Mouse (Mus musculus) cerebral cortex, adult 2 months (tissue): ENCODE data around the gene Ckb.

Experiments
- WGBS: fragments of 180-500 bp; shearing (Covaris S2); methylation state at CpG from one replicate; pipeline ENCODE4 v1.1.7; 2018; 5-methylcytosine and 5-hydroxymethylcytosine counted together

Gene Ckb

GRCm38 (mm10) chr12:111672176-111672575 lies at the start of gene Ckb:
TSS of gene Ckb (minus strand) at chr12:111672338.
- under 1% methylated on average over 31 of the region's 31 CpGs for WGBS

DNA sequence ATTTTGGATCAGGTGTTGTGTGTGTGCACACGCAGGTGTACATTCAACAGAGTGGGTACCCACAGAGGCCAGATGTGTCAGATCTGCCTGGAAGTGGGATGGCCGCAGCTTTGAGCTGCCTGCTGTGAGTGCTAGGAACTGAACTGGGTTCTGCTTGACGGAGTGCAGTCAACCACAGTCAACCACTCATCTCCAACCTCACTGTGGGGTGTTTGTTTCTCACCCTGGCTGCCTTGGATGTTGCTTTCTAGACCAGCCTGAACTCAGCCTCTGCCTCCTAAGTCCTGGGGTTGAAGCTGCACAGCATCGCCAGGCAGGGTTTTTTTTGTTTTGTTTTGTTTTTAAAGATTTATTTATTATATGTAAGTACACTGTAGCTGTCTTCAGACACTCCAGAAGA lies 48.1 kb upstream of the Ckb start:
- 83% methylated on average over 4 of the region's 4 CpGs for WGBS

DNA sequence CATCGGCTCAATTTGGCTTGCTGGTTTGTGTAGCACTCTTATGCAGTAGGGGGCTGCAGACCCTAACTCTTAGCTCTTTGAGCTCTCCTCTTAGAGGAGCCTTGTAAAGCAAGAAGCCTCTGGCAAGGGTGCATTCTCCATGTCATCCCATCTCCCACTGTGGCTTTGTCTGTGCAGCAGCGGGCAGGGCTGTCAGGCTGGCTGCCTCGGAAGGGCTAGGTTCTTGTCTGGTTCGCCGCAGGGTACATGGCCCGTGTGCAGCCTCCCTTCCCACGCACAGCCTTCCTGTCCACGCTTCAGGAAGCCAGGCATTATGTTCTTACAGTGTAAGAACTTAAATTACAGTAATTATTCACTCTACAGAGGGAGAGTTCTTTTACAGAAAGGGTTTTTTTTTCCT lies 46.5 kb upstream of the Ckb start:
- WGBS, result 22% methylated on average over 8 of the region's 8 CpGs

DNA sequence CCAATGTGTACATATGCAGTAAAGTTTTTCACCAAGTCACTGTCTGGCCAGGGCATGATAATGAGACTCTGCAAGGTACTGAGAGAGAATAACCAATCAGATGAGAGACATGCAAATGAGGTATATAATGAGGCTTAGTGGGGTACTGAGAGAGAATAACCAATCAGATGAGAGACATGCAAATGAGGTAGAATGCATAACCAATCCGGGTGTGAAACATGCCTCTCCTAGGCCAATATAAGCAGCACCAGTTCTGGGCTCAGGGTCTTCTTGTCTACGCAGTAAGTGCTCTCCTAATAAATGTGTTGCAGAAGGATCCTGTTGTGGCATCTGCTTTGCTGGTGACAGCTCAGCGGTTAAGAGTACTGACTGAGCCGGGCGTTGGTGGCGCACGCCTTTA lies 44.4 kb upstream of the Ckb start:
- WGBS, result 95% methylated on average over 7 of the region's 7 CpGs

- 62% methylated on average over 6 of the region's 6 CpGs for WGBS
Measured at GRCm38 (mm10) chr12:111713880-111714279, 41.7 kb upstream of the Ckb start.

DNA sequence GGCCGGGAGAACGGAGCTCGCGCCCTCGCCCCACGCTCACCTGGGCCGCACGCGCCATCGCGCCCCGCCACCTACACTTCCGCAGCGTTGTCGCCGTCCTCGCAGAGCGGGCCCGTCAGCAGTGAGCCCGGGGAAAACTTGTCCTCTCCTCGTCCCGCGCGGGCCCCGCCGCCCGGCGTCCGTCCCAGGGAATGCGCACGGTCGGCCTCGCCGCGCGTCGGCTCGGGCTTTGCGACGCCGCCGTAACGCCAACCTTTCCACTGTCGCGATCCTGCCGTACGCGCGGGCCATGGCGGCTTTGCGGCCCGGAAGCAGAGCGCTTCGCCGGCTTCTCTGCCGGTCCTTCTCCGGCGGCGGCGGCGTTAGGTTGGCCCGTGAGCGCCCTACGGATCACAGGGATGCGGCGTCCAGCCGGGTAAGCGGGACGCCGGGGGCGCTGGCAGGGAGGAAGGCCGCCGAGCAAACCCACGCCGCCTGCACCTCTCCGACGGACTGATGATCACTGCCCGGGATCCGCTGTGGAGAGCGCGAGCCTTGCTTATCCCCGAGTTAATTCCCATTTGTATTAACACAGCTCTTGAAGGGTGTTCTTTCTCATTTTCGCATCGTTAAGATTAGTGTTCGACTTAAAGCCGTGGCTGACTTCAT lies 41.0 kb upstream of the Ckb start, which contains the start of the genes Bag5 and Apopt1:
Bag5 (minus strand) TSS at position 254 of the 648 bp plus-strand sequence.
Apopt1 (plus strand) TSS at position 258 of the 648 bp plus-strand sequence.
- WGBS, result under 1% methylated on average over 86 of the region's 86 CpGs

DNA sequence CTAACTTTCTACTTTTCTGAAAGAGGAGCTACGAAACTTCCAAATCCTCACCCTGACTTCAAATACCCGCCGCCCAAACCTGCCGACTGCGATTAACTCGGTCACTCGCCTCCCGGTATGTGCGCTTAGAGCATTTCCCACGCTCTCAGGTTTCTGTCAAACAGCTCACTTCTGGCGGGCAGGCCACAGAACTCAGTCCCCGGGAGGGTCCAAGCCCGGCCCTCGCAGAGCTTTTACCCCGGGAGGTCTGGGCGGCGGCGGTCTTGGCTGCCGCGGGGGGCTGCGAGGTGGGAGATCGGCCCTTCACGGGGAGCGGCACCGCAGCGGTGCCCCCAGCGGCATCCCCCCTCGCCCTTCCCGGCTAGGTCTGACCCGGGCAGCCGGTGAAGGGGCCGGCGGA lies 40.3 kb upstream of the Ckb start:
- 1% methylated on average over 33 of the region's 33 CpGs for WGBS

GRCm38 (mm10) chr12:111710091-111710490 lies 38.0 kb upstream of the Ckb start:
- 81% methylated on average over 10 of the region's 10 CpGs for WGBS

DNA sequence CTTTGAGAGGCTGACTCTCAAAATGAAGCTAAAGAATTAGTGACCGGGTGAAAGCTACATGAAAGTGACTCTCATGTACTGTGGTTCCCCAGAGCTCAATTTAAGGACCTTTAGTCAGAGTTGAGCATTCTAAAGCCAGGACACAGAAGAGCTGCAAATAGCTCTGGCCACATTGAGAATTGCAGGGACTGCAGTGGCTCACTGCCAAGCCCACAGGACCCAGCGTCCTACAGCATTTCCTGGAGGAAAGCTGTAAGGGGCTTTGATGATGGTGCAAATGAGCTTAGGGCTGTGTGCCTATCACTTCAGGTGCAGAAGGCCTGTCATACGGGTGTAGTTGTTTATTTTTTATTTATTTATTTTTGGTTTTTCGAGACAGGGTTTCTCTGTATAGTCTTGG lies 36.0 kb upstream of the Ckb start:
- WGBS, result 35% methylated on average over 4 of the region's 4 CpGs

DNA sequence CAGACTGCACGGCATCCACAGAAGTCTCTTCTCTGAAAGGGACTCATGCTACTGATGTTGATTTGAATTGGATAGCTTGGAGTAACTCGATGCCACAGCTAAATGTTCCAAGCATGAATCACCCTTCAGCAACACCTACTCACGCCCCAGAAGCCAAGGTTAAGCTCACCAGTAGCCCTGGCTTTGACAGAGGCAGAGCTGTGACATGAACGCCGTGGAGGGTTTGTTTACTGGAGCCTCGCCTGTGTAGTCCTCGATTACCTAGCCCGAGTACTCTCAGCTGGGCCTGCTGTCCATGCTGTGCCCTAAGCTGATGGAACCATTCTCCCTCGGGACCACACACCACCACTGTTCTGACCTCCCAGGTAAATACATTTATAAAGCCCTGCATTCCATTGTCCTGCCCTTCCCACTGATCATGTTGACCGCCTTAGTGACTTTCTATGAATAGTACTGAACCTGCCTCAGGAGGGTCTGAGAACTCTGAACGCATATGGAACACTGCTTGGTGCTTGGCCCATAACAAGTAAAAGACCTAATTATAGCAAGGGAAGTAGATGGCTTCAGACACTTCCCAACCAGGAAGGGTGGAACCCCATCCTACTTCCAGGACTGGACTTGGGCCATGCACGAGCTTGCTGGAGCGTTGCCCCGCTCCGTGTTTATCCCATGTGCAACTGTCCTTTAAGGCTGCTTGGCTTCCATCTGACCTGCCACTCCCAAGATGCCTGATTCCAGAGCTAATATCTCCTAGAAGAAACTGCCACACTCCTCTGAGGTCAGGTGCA lies 33.2 kb upstream of the Ckb start:
- WGBS, result 63% methylated on average over 15 of the region's 15 CpGs

DNA sequence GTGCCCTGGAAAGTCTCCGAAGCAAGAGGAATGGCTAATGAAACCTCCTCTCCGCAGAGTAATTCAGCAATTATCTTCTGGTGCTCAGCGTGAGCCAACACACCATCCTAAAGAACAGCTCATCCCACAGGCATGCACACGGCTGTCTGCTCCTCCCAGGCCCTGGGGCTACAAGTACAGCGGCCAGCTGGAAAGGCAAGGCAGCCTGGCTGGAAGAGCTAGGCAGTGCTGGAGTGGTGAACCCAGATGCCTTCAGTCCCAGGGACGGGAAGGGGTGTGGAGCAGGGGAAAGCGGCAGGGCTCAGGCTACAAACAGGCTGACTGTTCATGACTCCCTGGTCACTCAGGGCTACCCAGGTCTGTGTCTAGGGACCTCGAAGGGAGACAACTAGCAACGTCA lies 32.5 kb upstream of the Ckb start:
- WGBS, result 38% methylated on average over 9 of the region's 9 CpGs

DNA sequence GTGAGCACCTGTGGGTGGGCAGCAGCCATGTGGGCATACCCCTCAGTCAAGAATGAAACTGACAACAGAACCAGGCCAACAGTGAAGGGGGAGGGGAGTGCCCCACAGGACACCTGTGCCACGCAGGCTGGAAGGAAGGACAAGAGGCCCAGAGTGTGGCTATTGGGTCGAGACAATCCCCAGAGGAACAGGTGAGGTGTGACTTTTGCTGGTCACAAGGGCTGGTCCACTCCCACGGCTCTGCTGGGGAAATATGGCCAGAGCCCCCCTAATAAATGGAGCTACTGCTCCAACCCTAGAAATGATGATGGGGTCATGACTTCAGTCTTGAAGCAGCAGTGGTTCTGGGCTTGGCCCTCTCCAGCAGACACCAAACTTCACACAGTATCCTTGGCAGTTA lies 31.2 kb upstream of the Ckb start:
- 87% methylated on average over 3 of the region's 3 CpGs for WGBS

DNA sequence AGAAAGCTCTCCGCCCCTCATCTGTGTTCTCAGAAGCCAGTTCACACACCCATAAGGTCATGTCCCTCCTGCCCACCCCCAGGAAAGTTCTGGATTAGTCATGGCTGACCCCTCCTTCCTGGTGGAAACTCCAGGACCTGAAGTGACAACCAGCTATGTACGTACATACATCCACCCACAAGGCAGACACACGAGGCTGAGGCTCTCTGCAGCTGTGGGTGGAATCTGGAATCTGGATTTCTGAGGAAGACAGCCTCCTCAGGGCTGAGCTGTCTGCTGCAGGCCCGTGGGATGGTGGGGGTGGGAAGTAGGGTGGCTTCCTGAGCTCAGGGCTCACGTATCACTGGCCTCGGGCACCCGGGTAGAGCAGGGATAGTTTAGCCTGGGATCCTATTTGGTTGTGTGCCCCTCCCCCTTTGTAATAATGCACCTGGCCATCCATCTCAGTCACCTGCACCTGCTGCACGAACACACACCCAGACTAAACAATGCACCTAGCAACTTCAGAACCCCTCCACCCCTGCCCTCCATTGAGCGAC lies 28.9 kb upstream of the Ckb start:
- WGBS, result 57% methylated on average over 9 of the region's 9 CpGs

DNA sequence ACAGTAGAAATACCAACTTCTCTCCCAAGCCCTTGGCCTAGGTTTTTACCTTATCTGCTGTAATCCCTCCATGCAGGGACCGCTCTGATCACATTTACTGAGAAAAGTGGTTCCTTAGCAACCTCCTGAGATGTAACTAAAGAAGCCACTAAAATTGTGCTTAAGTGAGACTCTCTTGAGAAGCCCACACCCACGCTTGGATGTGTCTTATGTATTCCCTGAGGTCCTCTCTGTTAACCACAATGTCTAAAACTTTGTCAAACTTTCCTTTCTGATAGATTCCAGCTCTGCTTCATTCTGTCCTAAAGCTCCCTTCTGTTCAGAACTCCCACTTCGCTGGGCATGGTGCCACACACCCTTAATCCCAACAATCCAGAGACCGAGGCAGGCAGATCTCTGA lies 27.4 kb upstream of the Ckb start:
- WGBS, result 58% methylated on average over 4 of the region's 4 CpGs

- WGBS, result 70% methylated on average over 6 of the region's 6 CpGs
Measured at GRCm38 (mm10) chr12:111698346-111698913, 26.3 kb upstream of the Ckb start.

- 79% methylated on average over 4 of the region's 4 CpGs for WGBS
Measured at GRCm38 (mm10) chr12:111697708-111698107, 25.6 kb upstream of the Ckb start.

DNA sequence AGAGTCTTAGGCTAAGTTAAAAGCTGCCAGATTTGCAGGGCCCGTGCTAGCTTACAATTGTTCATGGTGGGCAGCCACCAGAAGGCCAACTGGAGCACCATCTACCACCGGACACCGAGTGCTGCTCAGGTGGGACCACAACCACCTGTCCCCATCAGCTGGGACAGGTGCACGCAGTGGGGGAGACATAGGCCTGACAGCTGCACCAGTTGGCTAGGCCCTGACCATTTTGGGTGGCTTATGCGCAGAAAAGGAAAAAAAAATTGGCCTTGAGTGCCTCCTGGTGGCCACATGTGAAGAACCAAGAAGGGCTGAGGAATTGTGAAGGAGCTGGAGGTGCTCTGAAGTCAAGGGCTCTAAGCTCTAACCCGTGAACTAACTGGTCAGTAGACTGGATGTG lies 24.1 kb upstream of the Ckb start:
- whole genome bisulfite sequencing, result 14% methylated on average over 6 of the region's 6 CpGs

- WGBS, result 34% methylated on average over 13 of the region's 13 CpGs
Measured at GRCm38 (mm10) chr12:111694880-111695804, 23.0 kb upstream of the Ckb start.

DNA sequence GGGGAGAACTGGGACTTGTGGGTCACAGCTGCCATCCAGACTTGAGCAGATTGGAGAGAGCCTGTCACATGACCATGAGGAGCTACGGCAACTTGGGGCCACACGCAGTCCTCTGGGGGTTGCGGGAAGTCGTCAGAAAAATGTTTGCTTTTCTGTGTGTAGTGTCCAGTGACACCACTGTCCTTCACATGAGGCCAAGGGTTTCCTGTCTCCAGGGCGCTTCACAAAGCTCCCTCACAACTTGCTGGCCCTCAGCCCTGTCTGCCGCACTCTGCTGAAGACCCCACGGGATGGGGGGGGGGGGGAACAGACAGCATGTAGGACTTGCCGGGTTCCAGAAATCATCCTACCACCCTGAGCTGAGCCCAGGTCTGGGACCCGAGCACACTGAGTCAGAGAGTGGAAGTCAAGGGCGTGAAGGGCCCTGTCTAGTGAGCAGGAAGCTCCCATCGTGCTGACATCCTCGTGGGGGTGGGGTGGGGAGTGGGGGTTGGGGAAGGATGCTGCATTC lies 22.2 kb upstream of the Ckb start:
- 7% methylated on average over 12 of the region's 12 CpGs for WGBS

DNA sequence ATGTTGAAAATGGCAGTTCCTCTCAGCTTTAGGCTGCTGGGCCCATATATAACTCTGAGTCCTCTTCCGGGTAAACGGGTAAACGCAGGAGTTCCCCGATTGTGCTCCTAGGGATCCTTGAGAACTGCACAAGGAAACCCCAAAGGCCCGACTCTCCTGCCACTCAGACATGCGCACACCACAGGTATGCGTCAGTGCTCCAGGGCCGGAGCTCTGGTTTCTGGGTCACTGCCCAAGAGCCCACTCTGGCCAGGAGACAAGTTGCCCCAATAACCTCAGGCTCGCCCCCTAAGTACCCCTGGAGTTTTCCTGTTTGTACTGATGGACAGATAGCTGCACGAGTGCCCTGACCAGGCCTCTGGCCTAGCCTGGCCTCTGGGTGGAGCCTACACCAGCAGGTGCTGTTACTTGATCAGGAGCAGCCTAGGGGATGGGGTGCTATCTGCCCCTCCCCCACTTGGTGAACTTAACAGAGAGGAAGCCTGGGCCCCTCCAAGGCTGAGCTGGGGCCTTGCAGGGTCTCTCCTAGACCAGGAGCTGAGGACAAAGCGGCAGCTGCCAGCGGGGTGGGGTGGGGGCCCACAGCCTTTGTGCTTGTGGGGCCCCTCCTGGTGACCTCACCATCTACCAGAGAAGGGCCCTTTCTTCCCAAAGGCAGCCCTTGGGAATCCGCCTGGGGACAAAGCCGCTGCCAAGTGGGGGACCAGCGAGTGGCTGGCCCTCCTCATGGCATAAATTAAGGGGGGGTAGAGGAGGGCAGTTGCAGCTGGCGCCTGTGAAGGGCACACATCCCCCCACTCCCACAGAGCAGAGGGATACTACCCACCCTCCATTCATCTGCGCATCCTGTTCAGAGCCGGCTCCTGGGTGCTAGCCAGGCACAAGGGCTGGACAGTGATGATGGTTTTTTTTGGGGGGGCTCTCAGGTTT lies 21.5 kb upstream of the Ckb start:
- 32% methylated on average over 18 of the region's 18 CpGs for WGBS
